Mouse (Mus musculus) kidney, embryonic 16.5 days (tissue): ENCODE results near the gene Ankrd13b. TPM values are rescaled to one million over a fixed set of nuclear protein-coding genes. Genes with fewer than 3 reads are reported as not detected.

Experiments
- ATAC-seq: fragments of 200-750 bp; cut with Nextera tagmentation; 2 replicates; pipeline ENCODE4 v1.8.0; 2017; ENCODE audit warnings: moderate TSS enrichment; ENCODE audit not compliant: low FRiP score, low TSS enrichment
- H3K27ac ChIP-seq: fragments of 300-500 bp; sonication (generic); 2 replicates; pipeline ENCODE4 v1.5.1; 2014; ENCODE audit warnings: low read length
- H3K27me3 ChIP-seq: fragments of 300-500 bp; sonication (generic); 2 replicates; pipeline ENCODE4 v1.6.1; 2014; ENCODE audit warnings: low read length, control low read depth, mixed read lengths; ENCODE audit not compliant: insufficient read depth
- H3K36me3 ChIP-seq: fragments of 300-500 bp; sonication (generic); 2 replicates; pipeline ENCODE4 v1.6.1; 2014; ENCODE audit warnings: low read length, control low read depth, mixed read lengths; ENCODE audit not compliant: insufficient read depth
- H3K4me1 ChIP-seq: fragments of 300-500 bp; sonication (generic); 2 replicates; pipeline ENCODE4 v1.6.1; 2014; ENCODE audit warnings: low read length, control low read depth, mixed read lengths; ENCODE audit not compliant: insufficient read depth
- H3K4me2 ChIP-seq: fragments of 300-500 bp; sonication (generic); replicated peaks from 2 replicates; pipeline ENCODE4 v1.6.1; 2014; ENCODE audit warnings: low read depth, low read length
- H3K4me3 ChIP-seq: fragments of 300-500 bp; sonication (generic); 2 replicates; pipeline ENCODE4 v1.5.1; 2014; ENCODE audit warnings: mild to moderate bottlenecking, low read length
- H3K9ac ChIP-seq: fragments of 300-500 bp; sonication (generic); replicated peaks from 2 replicates; pipeline ENCODE4 v1.6.1; 2014; ENCODE audit warnings: low read length
- H3K9me3 ChIP-seq: fragments of 300-500 bp; sonication (generic); 2 replicates; pipeline ENCODE4 v1.6.1; 2016; ENCODE audit warnings: low read length, control low read depth
- WGBS: fragments of 180-500 bp; shearing (Covaris S2); extraction: QIAGEN DNeasy Blood & Tissue Kit; methylation state at CpG from one replicate; pipeline ENCODE4 v1.1.7; 2014; 5-methylcytosine and 5-hydroxymethylcytosine counted together
- polyA plus RNA-seq: library from polyadenylated mRNA; unstranded; fragments of >200 nt; fragmentation: Nextera tagmentation; extraction: Ambion mirVana; gene quantifications from 2 replicates; pipeline ENCODE4 v1.2.1, GENCODE M21; 2015

Ankrd13b gene
- polyA plus RNA-seq, 1 experiment from 2014 or later, result 4.0 TPM

- H3K9me3 ChIP-seq, result no peaks in the 10 kb centered on the region
- peak overlapping the region; percentile 45 for H3K4me3 ChIP-seq
- H3K9ac ChIP-seq, result peak overlapping the region; percentile 67
- H3K36me3 ChIP-seq, result peaks cover 36% of the 10 kb centered on the region
- peaks cover 24% of the 10 kb centered on the region for H3K4me1 ChIP-seq
- peak; percentile 60 for ATAC-seq
- WGBS, result 15% methylated on average over 49 of the region's 49 CpGs
- H3K4me2 ChIP-seq, result peak overlapping the region; percentile 84
- H3K27ac ChIP-seq, result peak overlapping the region; percentile 44; the same call in 1 of the 2 replicates
- no peaks in the 10 kb centered on the region for H3K27me3 ChIP-seq
These were observed 18.9 kb upstream of the Ankrd13b start for GRCm38 (mm10) chr11:77508068-77509021.

- Histone ChIP-seq H3K36me3 (peaks cover 44% of the 10 kb centered on the region), H3K27ac (no peak overlapping the region), H3K4me1 (peaks cover 22% of the 10 kb centered on the region), H3K9ac (no peak overlapping the region), H3K27me3 (no peaks in the 10 kb centered on the region), H3K4me2 (no peak overlapping the region), H3K4me3 (no peak overlapping the region), H3K9me3 (no peaks in the 10 kb centered on the region)
- ATAC-seq, result no peak
- 76% methylated on average over 4 of the region's 4 CpGs for WGBS
These were observed 17.9 kb upstream of the Ankrd13b start for GRCm38 (mm10) chr11:77507426-77507825.

- WGBS, result 84% methylated on average over 6 of the region's 6 CpGs
- Histone ChIP-seq H3K36me3 (peaks cover 45% of the 10 kb centered on the region), H3K4me1 (peaks cover 18% of the 10 kb centered on the region)
These were observed 17.5 kb upstream of the Ankrd13b start for GRCm38 (mm10) chr11:77506941-77507340.

GRCm38 (mm10) chr11:77506273-77506672 lies 16.8 kb upstream of the Ankrd13b start:
- ATAC-seq, result no peak
- H3K9ac ChIP-seq, result no peak overlapping the region
- H3K27ac ChIP-seq, result no peak overlapping the region
- WGBS, result 86% methylated on average over 14 of the region's 14 CpGs
- H3K27me3 ChIP-seq, result no peaks in the 10 kb centered on the region
- H3K4me2 ChIP-seq, result no peak overlapping the region
- H3K9me3 ChIP-seq, result no peaks in the 10 kb centered on the region
- peaks cover 47% of the 10 kb centered on the region for H3K36me3 ChIP-seq
- no peak overlapping the region for H3K4me3 ChIP-seq
- H3K4me1 ChIP-seq, result peaks cover 15% of the 10 kb centered on the region

More at GRCm38 (mm10) chr11:77506941-77507340, 17.5 kb upstream of the Ankrd13b start:
- H3K9ac ChIP-seq, result no peak overlapping the region
- ATAC-seq, result no peak
- H3K4me3 ChIP-seq, result no peak overlapping the region
- H3K9me3 ChIP-seq, result no peaks in the 10 kb centered on the region
- no peak overlapping the region for H3K27ac ChIP-seq
- no peaks in the 10 kb centered on the region for H3K27me3 ChIP-seq
- no peak overlapping the region for H3K4me2 ChIP-seq

- Histone ChIP-seq H3K4me3 (no peak overlapping the region), H3K4me1 (peaks cover 22% of the 10 kb centered on the region), H3K9me3 (no peaks in the 10 kb centered on the region), H3K9ac (no peak overlapping the region), H3K4me2 (no peak overlapping the region), H3K27ac (no peak overlapping the region), H3K36me3 (peaks cover 55% of the 10 kb centered on the region), H3K27me3 (no peaks in the 10 kb centered on the region)
- 87% methylated on average over 22 of the region's 22 CpGs for WGBS
- no peak for ATAC-seq
These were observed 16.0 kb upstream of the Ankrd13b start for GRCm38 (mm10) chr11:77505291-77505980.

- Histone ChIP-seq H3K4me3 (no peak overlapping the region), H3K27me3 (no peaks in the 10 kb centered on the region), H3K9me3 (no peaks in the 10 kb centered on the region), H3K4me2 (no peak overlapping the region), H3K9ac (no peak overlapping the region), H3K27ac (no peak overlapping the region), H3K36me3 (peaks cover 66% of the 10 kb centered on the region), H3K4me1 (peaks cover 16% of the 10 kb centered on the region)
- ATAC-seq, result no peak
- 92% methylated on average over 19 of the region's 19 CpGs for WGBS
These were observed 14.9 kb upstream of the Ankrd13b start for GRCm38 (mm10) chr11:77504377-77504776.

- peaks cover 11% of the 10 kb centered on the region for H3K4me1 ChIP-seq
- no peak for ATAC-seq
- 68% methylated on average over 3 of the region's 3 CpGs for WGBS
These were observed 14.0 kb upstream of the Ankrd13b start for GRCm38 (mm10) chr11:77503511-77503910.

GRCm38 (mm10) chr11:77502481-77502880 lies 13.0 kb upstream of the Ankrd13b start:
- 77% methylated on average over 6 of the region's 6 CpGs for WGBS
- Histone ChIP-seq H3K9ac (no peak overlapping the region), H3K4me2 (no peak overlapping the region), H3K36me3 (peaks cover 69% of the 10 kb centered on the region), H3K4me1 (peaks cover 17% of the 10 kb centered on the region), H3K4me3 (no peak overlapping the region), H3K27me3 (no peaks in the 10 kb centered on the region), H3K9me3 (no peaks in the 10 kb centered on the region), H3K27ac (no peak overlapping the region)
- no peak for ATAC-seq

More at GRCm38 (mm10) chr11:77503511-77503910, 14.0 kb upstream of the Ankrd13b start:
- peaks cover 69% of the 10 kb centered on the region for H3K36me3 ChIP-seq
- H3K27ac ChIP-seq, result no peak overlapping the region
- H3K27me3 ChIP-seq, result no peaks in the 10 kb centered on the region
- no peaks in the 10 kb centered on the region for H3K9me3 ChIP-seq
- H3K4me2 ChIP-seq, result no peak overlapping the region
- no peak overlapping the region for H3K9ac ChIP-seq
- no peak overlapping the region for H3K4me3 ChIP-seq

GRCm38 (mm10) chr11:77501971-77502370 lies 12.5 kb upstream of the Ankrd13b start:
- peaks cover 22% of the 10 kb centered on the region for H3K4me1 ChIP-seq
- no peak overlapping the region for H3K9ac ChIP-seq
- H3K27ac ChIP-seq, result no peak overlapping the region
- H3K4me2 ChIP-seq, result no peak overlapping the region
- WGBS, result 98% methylated on average over 4 of the region's 4 CpGs
- ATAC-seq, result no peak
- H3K9me3 ChIP-seq, result no peaks in the 10 kb centered on the region
- peaks cover 66% of the 10 kb centered on the region for H3K36me3 ChIP-seq
- no peaks in the 10 kb centered on the region for H3K27me3 ChIP-seq
- no peak overlapping the region for H3K4me3 ChIP-seq
